Mouse (Mus musculus): ENCODE measurements around the gene Cd81.

Cd81 gene

GRCm38 (mm10) chr7:143021356-143022164, 31.0 kb upstream of the Cd81 start:
- no peak for DNase-seq

- no peak for DNase-seq
Observed at GRCm38 (mm10) chr7:143023499-143023898, 29.0 kb upstream of the Cd81 start.

- no peak for DNase-seq
Observed at GRCm38 (mm10) chr7:143024293-143024692, 28.2 kb upstream of the Cd81 start.

- DNase-seq: no peak
Observed at GRCm38 (mm10) chr7:143025496-143025895, 27.0 kb upstream of the Cd81 start.

GRCm38 (mm10) chr7:143027196-143027595, 25.3 kb upstream of the Cd81 start:
- peak; percentile 57 to 60 for DNase-seq

- DNase-seq: no peak
Observed at GRCm38 (mm10) chr7:143031816-143032215, 20.7 kb upstream of the Cd81 start.

- peak; percentile 67 to 70 for DNase-seq
Observed at GRCm38 (mm10) chr7:143033581-143033980, 19.0 kb upstream of the Cd81 start.

GRCm38 (mm10) chr7:143034112-143034511, 18.4 kb upstream of the Cd81 start:
- no peak for DNase-seq

- no peak for DNase-seq
Observed at GRCm38 (mm10) chr7:143034519-143035450, 17.8 kb upstream of the Cd81 start.

- DNase-seq: no peak
Observed at GRCm38 (mm10) chr7:143036787-143037186, 15.8 kb upstream of the Cd81 start.

GRCm38 (mm10) chr7:143037306-143037705, 15.2 kb upstream of the Cd81 start:
- no peak for DNase-seq

GRCm38 (mm10) chr7:143038174-143038931, 14.2 kb upstream of the Cd81 start:
- no peak for DNase-seq

GRCm38 (mm10) chr7:143040561-143040960, 12.0 kb upstream of the Cd81 start:
- DNase-seq: no peak

- no peak for DNase-seq
Observed at GRCm38 (mm10) chr7:143041138-143041822, 11.3 kb upstream of the Cd81 start.

- no peak for DNase-seq
Observed at GRCm38 (mm10) chr7:143042089-143042488, 10.4 kb upstream of the Cd81 start.

GRCm38 (mm10) chr7:143042897-143043300, 9.6 kb upstream of the Cd81 start:
- DNase-seq: no peak

- no peak for DNase-seq
Observed at GRCm38 (mm10) chr7:143044049-143044825, 8.3 kb upstream of the Cd81 start.

- DNase-seq: no peak
Observed at GRCm38 (mm10) chr7:143044826-143045206, 7.7 kb upstream of the Cd81 start.

- DNase-seq: no peak
Observed at GRCm38 (mm10) chr7:143046358-143046757, 6.2 kb upstream of the Cd81 start.

GRCm38 (mm10) chr7:143049331-143049730, 3.2 kb upstream of the Cd81 start:
- DNase-seq: peak in 1 of 2 experiments; percentile 13

All from cerebellum, postnatal 14 days (tissue).